Comparison of ENCODE assay signal across 22 mouse cellular contexts in the genomic region with DNA sequence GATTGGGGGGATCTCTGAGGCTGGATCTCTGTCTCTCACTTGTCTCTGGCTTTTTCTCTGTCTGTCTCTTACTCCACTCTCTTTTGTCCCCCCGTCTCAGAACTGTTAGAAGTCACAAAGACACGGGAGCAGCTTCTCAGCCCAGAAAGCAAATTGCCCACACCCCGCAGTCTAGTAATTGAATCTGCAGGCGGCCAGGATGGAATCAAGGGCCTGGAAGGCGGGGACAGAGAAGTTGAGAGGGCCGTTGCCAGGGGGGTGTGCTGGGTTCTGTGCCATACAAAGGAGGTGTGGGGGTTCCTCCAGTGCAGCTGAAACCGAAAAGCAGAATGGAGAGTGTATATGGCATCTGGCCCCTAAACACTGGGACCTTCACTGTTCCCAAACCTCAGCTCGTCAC. TPM values are rescaled to one million over a fixed set of nuclear protein-coding genes. Genes with fewer than 3 reads are reported as not detected.
DNase-seq lines count a peak whose midpoint lies in the region; ATAC-seq and TF ChIP-seq lines count a peak whose summit lies in the region.
"Had no signal": no experiment of that assay in that cellular context is flagged by ENCODE, and none has a peak within 500 bp of the region (broad histone marks: within the 10 kb centered on the region; RNA-seq: fewer than 3 reads in every experiment).

No protein-coding gene starts in this region.

- no peaks in the 10 kb centered on the region for H3K36me3 ChIP-seq in liver, postnatal 0 days (replicated peaks; ENCODE audit: insufficient read depth, low read length)
- no peaks in the 10 kb centered on the region for H3K36me3 ChIP-seq in forebrain, embryonic 12.5 days (replicated peaks)
- H3K36me3 ChIP-seq in limb, embryonic 13.5 days, result no peaks in the 10 kb centered on the region
- H3K36me3 ChIP-seq: embryonic facial prominence, embryonic 13.5 days; limb, embryonic 12.5 days had no signal

- intact Hi-C loops in gastrocnemius, adult 2 months (cut with DNase I), result loop anchor here (5.0 kb wide), 1 partner anchor 50 kb away; no protein-coding TSS in a partner anchor
- intact Hi-C loops in left cerebral cortex, postnatal 36 days (cut with DNase I), result loop anchor here (5.0 kb wide), 1 partner anchor 35 kb away; no protein-coding TSS in a partner anchor

- DNase-seq in gastrocnemius, postnatal 10 days, result peak; percentile 3
- DNase-seq in gastrocnemius, adult 2 months, result no peak
- peak; percentile 5 for DNase-seq in liver, postnatal 0 days
- DNase-seq in liver, result no peak
- DNase-seq in left cerebral cortex, postnatal 36 days (ENCODE audit: low spot score in 2 of 2), result no peak
- DNase-seq in kidney, adult 18-20 months, result no peak
- DNase-seq: heart, adult 2 months; kidney, postnatal 14 days; lung, adult 2 months; right cerebral cortex, adult 18-20 months; thymus, postnatal 4 days had no signal

- no peak overlapping the region for H3K4me3 ChIP-seq in gastrocnemius, adult 2 months
- H3K4me3 ChIP-seq in liver, postnatal 0 days (ENCODE audit: low read depth, low read length), result no peak overlapping the region
- H3K4me3 ChIP-seq in forebrain, embryonic 12.5 days (replicated peaks), result no peak overlapping the region
- no peak overlapping the region for H3K4me3 ChIP-seq in limb, embryonic 13.5 days
- H3K4me3 ChIP-seq: embryonic facial prominence, embryonic 13.5 days; heart, adult 2 months; limb, embryonic 12.5 days had no signal

- no peak overlapping the region for H3K4me2 ChIP-seq in liver, postnatal 0 days (ENCODE audit: low read depth, low read length)
- H3K4me2 ChIP-seq in forebrain, embryonic 12.5 days, result no peak overlapping the region
- H3K4me2 ChIP-seq in limb, embryonic 13.5 days (replicated peaks), result no peak overlapping the region
- H3K4me2 ChIP-seq: embryonic facial prominence, embryonic 13.5 days; limb, embryonic 12.5 days had no signal

- ATAC-seq in liver, postnatal 0 days, result no peak
- 0 out of 2 replicates have a peak, but pooled peaks have one; percentile 18 for ATAC-seq in forebrain, embryonic 12.5 days (ENCODE audit: low FRiP score)
- ATAC-seq in limb, embryonic 13.5 days (ENCODE audit: low FRiP score, low read depth), result no peak
- ATAC-seq: intestine, postnatal 0 days had no signal

- H3K9me3 ChIP-seq in liver, postnatal 0 days (ENCODE audit: low read length), result no peaks in the 10 kb centered on the region
- H3K9me3 ChIP-seq in forebrain, embryonic 12.5 days, result no peaks in the 10 kb centered on the region
- no peaks in the 10 kb centered on the region for H3K9me3 ChIP-seq in limb, embryonic 13.5 days
- H3K9me3 ChIP-seq: embryonic facial prominence, embryonic 13.5 days; limb, embryonic 12.5 days had no signal

- no peak overlapping the region for H3K27ac ChIP-seq in gastrocnemius, adult 2 months
- H3K27ac ChIP-seq in liver, postnatal 0 days (ENCODE audit: low read depth), result no peak overlapping the region
- H3K27ac ChIP-seq in forebrain, embryonic 12.5 days, result peak overlapping the region; percentile 77
- H3K27ac ChIP-seq in limb, embryonic 13.5 days, result no peak overlapping the region
- H3K27ac ChIP-seq: embryonic facial prominence, embryonic 13.5 days; heart, adult 2 months; limb, embryonic 12.5 days had no signal

- no peak for TF ChIP-seq EP300 in liver, postnatal 0 days (IDR thresholded peaks at IDR 0.05; ENCODE audit: low read depth)

- no peak overlapping the region for H3K9ac ChIP-seq in liver, postnatal 0 days (replicated peaks)
- H3K9ac ChIP-seq in forebrain, embryonic 12.5 days, result no peak overlapping the region
- H3K9ac ChIP-seq in limb, embryonic 13.5 days, result peak overlapping the region; percentile 19; the same call in 1 of the 2 replicates
- H3K9ac ChIP-seq: embryonic facial prominence, embryonic 13.5 days; limb, embryonic 12.5 days had no signal

- H3K27me3 ChIP-seq in liver, postnatal 0 days (ENCODE audit: insufficient read depth, low read length), result no peaks in the 10 kb centered on the region
- H3K27me3 ChIP-seq in forebrain, embryonic 12.5 days, result no peaks in the 10 kb centered on the region
- no peaks in the 10 kb centered on the region for H3K27me3 ChIP-seq in limb, embryonic 13.5 days
- H3K27me3 ChIP-seq: embryonic facial prominence, embryonic 13.5 days; limb, embryonic 12.5 days; Patski had no signal

- TF ChIP-seq CTCF in gastrocnemius, adult 2 months (IDR thresholded peaks at IDR 0.05), result no peak
- no peak for TF ChIP-seq CTCF in liver, postnatal 0 days (IDR thresholded peaks at IDR 0.05; ENCODE audit: low read depth)

- no peaks in the 10 kb centered on the region for H3K4me1 ChIP-seq in liver, postnatal 0 days (ENCODE audit: insufficient read depth)
- peaks cover 47% of the 10 kb centered on the region for H3K4me1 ChIP-seq in forebrain, embryonic 12.5 days
- H3K4me1 ChIP-seq in limb, embryonic 13.5 days, result no peaks in the 10 kb centered on the region

- 67% methylated on average over 8 of the region's 8 CpGs for WGBS in liver, postnatal 0 days (ENCODE audit: insufficient replicate concordance)
- WGBS in forebrain, embryonic 12.5 days, result 20% methylated on average over 8 of the region's 8 CpGs
- WGBS in limb, embryonic 13.5 days, result 43% methylated on average over 8 of the region's 8 CpGs

RNA-seq across cellular contexts. Expression of a gene that starts 11.5 kb away (rescaled TPM):
- 1 to 10 TPM in 1 of 2 experiments, under 1 TPM in 1; 0.31 to 1.2 TPM for total RNA-seq in gastrocnemius, postnatal 10 days (2021)
- total RNA-seq in gastrocnemius, adult 2 months (2021), result 1 to 10 TPM in 1 of 2 experiments, under 1 TPM in 1; 0.89 to 1.1 TPM
- 0.08 TPM in 2 replicates for polyA plus RNA-seq in liver, postnatal 0 days (2015; fragmentation: Nextera tagmentation; extraction: Ambion mirVana)
- 0.87 and 1.4 TPM in 2 replicates for polyA plus RNA-seq in forebrain, embryonic 12.5 days (2016; fragmentation: Nextera tagmentation; extraction: Ambion mirVana)
- polyA plus RNA-seq in limb, embryonic 13.5 days (2015; fragmentation: Nextera tagmentation; extraction: Ambion mirVana), result 2.5 and 2.6 TPM in 2 replicates
- total RNA-seq in left cerebral cortex, postnatal 36 days (2021), result 1 to 10 TPM; 1.3 to 3.5 TPM
- total RNA-seq: common myeloid progenitor, adult 5-6 weeks had no signal
- polyA plus RNA-seq: intestine, postnatal 0 days had no signal

RNA-seq across cellular contexts. Expression of a gene that starts 30.5 kb away (rescaled TPM):
- not detected for total RNA-seq in gastrocnemius, postnatal 10 days (2021)
- total RNA-seq in gastrocnemius, adult 2 months (2021), result not detected
- not detected in 2 replicates for polyA plus RNA-seq in liver, postnatal 0 days (2015; fragmentation: Nextera tagmentation; extraction: Ambion mirVana)
- not detected in 2 replicates for polyA plus RNA-seq in forebrain, embryonic 12.5 days (2016; fragmentation: Nextera tagmentation; extraction: Ambion mirVana)
- polyA plus RNA-seq in limb, embryonic 13.5 days (2015; fragmentation: Nextera tagmentation; extraction: Ambion mirVana), result not detected in 2 replicates
- not detected for total RNA-seq in left cerebral cortex, postnatal 36 days (2021)
- total RNA-seq: common myeloid progenitor, adult 5-6 weeks; gastrocnemius, adult 8-10 months; heart, adult 2 months; layer of hippocampus, postnatal 14 days; monocyte, adult 5-6 weeks had no signal
- polyA plus RNA-seq: embryonic facial prominence, embryonic 13.5 days; heart, postnatal 0 days; intestine, postnatal 0 days; limb, embryonic 12.5 days; Patski had no signal

RNA-seq across cellular contexts. Expression of a gene that starts 41.6 kb away (rescaled TPM):
- total RNA-seq in gastrocnemius, postnatal 10 days (2021), result 10 to 100 TPM; 38.6 to 55.9 TPM
- total RNA-seq in gastrocnemius, adult 2 months (2021), result 10 to 100 TPM; 38.5 to 41.1 TPM
- polyA plus RNA-seq in liver, postnatal 0 days (2015; fragmentation: Nextera tagmentation; extraction: Ambion mirVana), result 19.7 and 23.1 TPM in 2 replicates
- polyA plus RNA-seq in forebrain, embryonic 12.5 days (2016; fragmentation: Nextera tagmentation; extraction: Ambion mirVana), result 100 and 104 TPM in 2 replicates
- polyA plus RNA-seq in limb, embryonic 13.5 days (2015; fragmentation: Nextera tagmentation; extraction: Ambion mirVana), result 85.2 and 91.4 TPM in 2 replicates
- 100 to 1,000 TPM in 1 of 2 experiments, 10 to 100 TPM in 1; 73.4 to 145 TPM for total RNA-seq in left cerebral cortex, postnatal 36 days (2021)

RNA-seq across cellular contexts. Expression of a gene that starts 41.9 kb away (rescaled TPM):
- 10 to 100 TPM; 57.1 to 69.2 TPM for total RNA-seq in gastrocnemius, postnatal 10 days (2021)
- total RNA-seq in gastrocnemius, adult 2 months (2021), result 10 to 100 TPM; 43.0 to 46.7 TPM
- polyA plus RNA-seq in liver, postnatal 0 days (2015; fragmentation: Nextera tagmentation; extraction: Ambion mirVana), result 27.0 and 28.4 TPM in 2 replicates
- 180 and 187 TPM in 2 replicates for polyA plus RNA-seq in forebrain, embryonic 12.5 days (2016; fragmentation: Nextera tagmentation; extraction: Ambion mirVana)
- polyA plus RNA-seq in limb, embryonic 13.5 days (2015; fragmentation: Nextera tagmentation; extraction: Ambion mirVana), result 113 and 121 TPM in 2 replicates
- 100 to 1,000 TPM; 126 to 182 TPM for total RNA-seq in left cerebral cortex, postnatal 36 days (2021)

Comparison
In these comparisons a context has a peak if more than half of its experiments do, and no peak if none do; other contexts are left out.
1. DNase-seq: peak in gastrocnemius, postnatal 10 days (single experiment) and liver, postnatal 0 days (single experiment); none in gastrocnemius, adult 2 months (single experiment), liver (single experiment), left cerebral cortex, postnatal 36 days (0 of 2) and kidney, adult 18-20 months (single experiment).